Mouse (Mus musculus) midbrain, postnatal 0 days (tissue): ENCODE measurements around the gene Pigc. TPM values are rescaled to one million over a fixed set of nuclear protein-coding genes. Genes with fewer than 3 reads are reported as not detected.

Experiments used
- ATAC-seq: fragments of 200-750 bp; cut with Nextera tagmentation; 2 replicates; pipeline ENCODE4 v1.8.0; 2017; ENCODE audit warnings: moderate number of reproducible peaks, mild to moderate bottlenecking, moderate TSS enrichment, moderate library complexity; ENCODE audit not compliant: low FRiP score
- DNase-seq: peaks from one replicate; pipeline ENCODE4 v3.0.0-alpha.2; 2015; ENCODE audit warnings: low spot score
- H3K27ac ChIP-seq: fragments of 300-500 bp; sonication (generic); 2 replicates; pipeline ENCODE4 v1.5.1; 2014; ENCODE audit warnings: low read depth, mild to moderate bottlenecking, low read length, mixed read lengths
- H3K27me3 ChIP-seq: fragments of 300-500 bp; sonication (generic); 2 replicates; pipeline ENCODE4 v1.6.1; 2014; ENCODE audit warnings: low read length, control low read depth, mixed read lengths; ENCODE audit not compliant: insufficient read depth
- H3K36me3 ChIP-seq: fragments of 300-500 bp; sonication (generic); 2 replicates; pipeline ENCODE4 v1.6.1; 2014; ENCODE audit warnings: low read length, control low read depth, mixed read lengths; ENCODE audit not compliant: insufficient read depth
- H3K4me1 ChIP-seq: fragments of 300-500 bp; sonication (generic); 2 replicates; pipeline ENCODE4 v1.6.1; 2014; ENCODE audit warnings: mild to moderate bottlenecking, control low read depth, antibody characterized with exemption, low read length, mixed read lengths; ENCODE audit not compliant: insufficient read depth
- H3K4me2 ChIP-seq: fragments of 300-500 bp; sonication (generic); 2 replicates; pipeline ENCODE4 v1.6.1; 2014; ENCODE audit warnings: low read depth, mild to moderate bottlenecking, low read length, mixed read lengths; ENCODE audit not compliant: poor library complexity, severe bottlenecking
- H3K4me3 ChIP-seq: fragments of 300-500 bp; sonication (generic); 2 replicates; pipeline ENCODE4 v1.5.1; 2014; ENCODE audit warnings: low read depth, mild to moderate bottlenecking, low read length, moderate library complexity
- H3K9ac ChIP-seq: fragments of 300-500 bp; sonication (generic); replicated peaks from 2 replicates; pipeline ENCODE4 v1.6.1; 2014; ENCODE audit warnings: mild to moderate bottlenecking, low read length, moderate library complexity, mixed read lengths; ENCODE audit not compliant: poor library complexity, severe bottlenecking
- H3K9me3 ChIP-seq: fragments of 300-500 bp; sonication (generic); 2 replicates; pipeline ENCODE4 v1.6.1; 2016; ENCODE audit warnings: low read length, control low read depth
- CTCF ChIP-seq: IDR thresholded peaks from 2 replicates; pipeline ENCODE4 v1.5.1; 2016; ENCODE audit warnings: antibody characterized with exemption, mild to moderate bottlenecking
- WGBS: fragments of 180-500 bp; shearing (Covaris S2); extraction: QIAGEN DNeasy Blood & Tissue Kit; methylation state at CpG from one replicate; pipeline ENCODE4 v1.1.7; 2014; 5-methylcytosine and 5-hydroxymethylcytosine counted together
- polyA plus RNA-seq: library from polyadenylated mRNA; unstranded; fragments of >200 nt; fragmentation: Nextera tagmentation; extraction: Ambion mirVana; gene quantifications from 2 replicates; pipeline ENCODE4 v1.2.1, GENCODE M21; 2015
- total RNA-seq: library from RNA; depleted of rRNA; stranded (reverse); fragments of >200 nt; gene quantifications from 2 replicates; pipeline ENCODE4 v1.2.3, GENCODE M21; 2014

Pigc gene
- total and polyA plus RNA-seq, 2 experiments from 2014 or later, result 14.5 to 22.6 TPM

DNA sequence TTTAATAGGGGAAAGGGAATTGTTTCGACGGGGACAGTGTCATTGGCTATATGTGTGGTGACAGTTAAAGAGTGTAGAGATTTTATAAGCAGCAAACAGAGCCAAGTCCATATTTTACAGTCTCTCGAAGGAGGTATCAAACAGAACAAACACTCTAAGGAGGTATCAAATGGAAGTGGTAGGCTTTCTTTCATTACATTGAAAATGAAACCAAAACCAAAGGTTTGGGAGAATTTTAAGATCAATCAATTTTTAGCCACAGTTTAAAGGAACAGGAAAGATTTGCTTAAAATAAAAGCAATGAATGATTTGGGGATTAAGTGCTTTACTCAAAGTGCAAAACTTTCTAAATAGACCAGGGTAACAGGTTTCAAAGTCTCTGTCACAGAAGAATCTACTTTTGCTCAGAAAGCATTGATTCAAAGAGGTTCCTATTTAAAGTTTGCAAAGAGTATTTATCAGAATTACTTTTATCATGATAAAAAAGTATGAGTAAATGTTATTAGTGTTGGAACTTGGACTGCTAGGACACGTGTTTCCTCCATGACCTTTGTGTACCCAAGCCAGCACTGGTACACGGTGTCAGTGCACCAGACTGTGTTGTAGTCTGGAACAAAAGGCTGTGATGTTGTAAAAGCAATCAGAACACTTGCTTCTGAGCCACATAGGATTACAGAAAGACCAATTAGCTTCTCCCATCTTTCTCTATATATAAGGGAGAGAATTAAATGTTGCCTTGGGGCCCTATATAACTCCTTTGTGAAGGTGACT is 17.8 kb upstream of the Pigc start:
- Histone ChIP-seq H3K27me3 (no peaks in the 10 kb centered on the region), H3K4me1 (no peaks in the 10 kb centered on the region), H3K4me2 (no peak overlapping the region), H3K27ac (no peak overlapping the region), H3K9ac (no peak overlapping the region), H3K36me3 (no peaks in the 10 kb centered on the region), H3K9me3 (peaks cover 3% of the 10 kb centered on the region; the same call in 1 of the 2 replicates), H3K4me3 (no peak overlapping the region)
- TF ChIP-seq CTCF, result no peak
- no peak for DNase-seq
- ATAC-seq, result no peak
- WGBS, result 80% methylated on average over 5 of the region's 5 CpGs

- H3K9me3 ChIP-seq, result peaks cover 3% of the 10 kb centered on the region; the same call in 1 of the 2 replicates
- no peaks in the 10 kb centered on the region for H3K4me1 ChIP-seq
- no peak overlapping the region for H3K9ac ChIP-seq
- TF ChIP-seq CTCF, result no peak
- no peak overlapping the region for H3K4me2 ChIP-seq
- no peak for ATAC-seq
- H3K27me3 ChIP-seq, result no peaks in the 10 kb centered on the region
- no peak for DNase-seq
- no peak overlapping the region for H3K27ac ChIP-seq
- H3K4me3 ChIP-seq, result no peak overlapping the region
- H3K36me3 ChIP-seq, result no peaks in the 10 kb centered on the region
- 59% methylated on average over 1 of the region's 1 CpGs for WGBS
Measured at GRCm38 (mm10) chr1:161952599-161952998, 16.4 kb upstream of the Pigc start.

DNA sequence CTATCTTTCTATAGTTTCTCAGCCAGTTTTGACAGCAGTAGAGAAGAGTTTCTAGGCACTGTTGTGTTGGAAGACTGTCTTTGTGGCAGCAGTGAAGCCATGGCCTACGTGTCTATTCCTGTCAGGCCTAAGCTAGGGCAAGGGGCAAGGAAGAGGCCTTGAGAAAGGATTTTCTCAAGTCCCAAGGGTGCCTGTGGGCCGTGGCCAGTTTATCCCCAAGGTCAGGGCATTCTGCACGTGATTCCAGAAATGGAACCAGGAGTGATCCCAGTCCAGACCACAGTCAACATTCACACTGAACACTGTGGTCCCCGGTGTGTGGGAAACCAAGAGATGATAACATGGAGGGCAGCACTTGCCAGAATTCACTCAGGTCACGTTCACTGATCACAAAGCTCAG is 13.1 kb upstream of the Pigc start:
- WGBS, result 69% methylated on average over 5 of the region's 5 CpGs
- no peaks in the 10 kb centered on the region for H3K27me3 ChIP-seq
- no peak overlapping the region for H3K9ac ChIP-seq
- DNase-seq (no peak), ATAC-seq (no peak)
- no peaks in the 10 kb centered on the region for H3K4me1 ChIP-seq
- H3K4me2 ChIP-seq, result no peak overlapping the region
- no peak overlapping the region for H3K4me3 ChIP-seq
- TF ChIP-seq CTCF, result no peak
- H3K36me3 ChIP-seq, result no peaks in the 10 kb centered on the region
- H3K27ac ChIP-seq, result no peak overlapping the region
- no peaks in the 10 kb centered on the region for H3K9me3 ChIP-seq

GRCm38 (mm10) chr1:161957964-161958950 is 10.7 kb upstream of the Pigc start:
- Histone ChIP-seq H3K27ac (no peak overlapping the region), H3K9ac (no peak overlapping the region), H3K4me3 (no peak overlapping the region), H3K4me2 (no peak overlapping the region), H3K36me3 (no peaks in the 10 kb centered on the region), H3K27me3 (no peaks in the 10 kb centered on the region), H3K4me1 (no peaks in the 10 kb centered on the region), H3K9me3 (no peaks in the 10 kb centered on the region)
- DNase-seq, result no peak
- no peak for ATAC-seq
- WGBS, result 82% methylated on average over 19 of the region's 19 CpGs
- no peak for TF ChIP-seq CTCF

GRCm38 (mm10) chr1:161962465-161963377 is 6.3 kb upstream of the Pigc start:
- no peak overlapping the region for H3K9ac ChIP-seq
- H3K4me2 ChIP-seq, result no peak overlapping the region
- H3K9me3 ChIP-seq, result no peaks in the 10 kb centered on the region
- peak; percentile 75 for TF ChIP-seq CTCF
- no peaks in the 10 kb centered on the region for H3K36me3 ChIP-seq
- peak; percentile 78 for DNase-seq
- no peaks in the 10 kb centered on the region for H3K4me1 ChIP-seq
- no peak overlapping the region for H3K27ac ChIP-seq
- H3K27me3 ChIP-seq, result no peaks in the 10 kb centered on the region
- peak; percentile 61; the same call in 1 of the 2 replicates for ATAC-seq
- WGBS, result 49% methylated on average over 3 of the region's 3 CpGs
- H3K4me3 ChIP-seq, result no peak overlapping the region
